ENCODE assay signal across 9 mouse cellular contexts in the genomic region with DNA sequence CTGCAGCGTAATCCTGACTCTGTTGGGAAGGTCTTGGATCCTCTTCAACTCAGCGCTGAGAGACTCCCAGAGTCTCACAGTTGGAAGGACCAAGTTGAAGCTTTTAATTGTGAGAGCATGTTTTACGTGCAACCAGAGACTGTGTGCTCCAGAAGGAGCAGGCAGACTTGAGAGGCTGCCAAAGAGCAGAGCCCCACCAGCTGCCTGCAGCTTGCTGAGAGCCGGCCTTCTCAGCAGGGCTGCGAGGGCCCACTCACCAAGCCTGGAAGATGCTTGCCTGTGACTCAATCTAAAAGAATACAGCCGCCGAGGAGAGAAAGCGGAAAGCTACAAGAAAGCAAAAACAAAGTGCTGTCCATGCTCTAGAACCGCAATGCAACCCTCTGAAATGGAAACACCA. TPM values are rescaled to one million over a fixed set of nuclear protein-coding genes. Genes with fewer than 3 reads are reported as not detected.
DNase-seq lines count a peak whose midpoint lies in the region; ATAC-seq and TF ChIP-seq lines count a peak whose summit lies in the region.
"Had no signal": no experiment of that assay in that cellular context is flagged by ENCODE, and none has a peak within 500 bp of the region (broad histone marks: within the 10 kb centered on the region; RNA-seq: fewer than 3 reads in every experiment).

No protein-coding gene starts in this region.

- intact Hi-C loops in left cerebral cortex, postnatal 25 days (cut with DNase I), result loop anchor here (2.0 to 5.0 kb wide), 3 partner anchors 54 to 461 kb away; no protein-coding TSS in a partner anchor

- WGBS in olfactory bulb, adult 2 months, result 16% methylated on average over 9 of the region's 9 CpGs

- TF ChIP-seq CTCF in olfactory bulb, adult 2 months (IDR thresholded peaks at IDR 0.05; ENCODE audit: insufficient read depth, low read depth, low read length), result no peak

- peaks cover 8% of the 10 kb centered on the region for H3K4me1 ChIP-seq in olfactory bulb, adult 2 months (ENCODE audit: control insufficient read depth, insufficient read depth, low read length)
- H3K4me1 ChIP-seq: megakaryocyte, embryonic 14.5 days had no signal

- H3K27ac ChIP-seq in olfactory bulb, adult 2 months (ENCODE audit: insufficient read depth, low read depth, low read length), result peak overlapping the region; percentile 70

- peak; percentile 12 for DNase-seq in adrenal gland, postnatal 25 days
- DNase-seq in cerebellum, adult 9-10 months, result peak; percentile 3
- peak; percentile 82 to 91 for DNase-seq in heart, adult 18-20 months
- DNase-seq in kidney, adult 8-10 months, result peak; percentile 14 to 24
- DNase-seq in left cerebral cortex, postnatal 25 days (ENCODE audit: low spot score in 2 of 2), result peak; percentile 68 to 95
- no peak for DNase-seq in c-Kit-positive CD71-positive TER-119-positive erythroid progenitor cells, embryonic 14.5 days (ENCODE audit: low spot score)

- no peak overlapping the region for H3K4me3 ChIP-seq in olfactory bulb, adult 2 months (ENCODE audit: insufficient read depth, low read depth, low read length)
- H3K4me3 ChIP-seq: megakaryocyte, embryonic 14.5 days had no signal

- no peak for ATAC-seq in megakaryocyte-erythroid progenitor cell, adult 5-6 weeks (replicated peaks; ENCODE audit: low FRiP score, low TSS enrichment, poor library complexity, severe bottlenecking)

- no peak for TF ChIP-seq POLR2A in olfactory bulb, adult 2 months (IDR thresholded peaks at IDR 0.05; ENCODE audit: insufficient read depth, low read depth, low read length)

RNA-seq across cellular contexts. Expression of gene Lama4, which starts 57.0 kb away (rescaled TPM):
- total RNA-seq in adrenal gland, postnatal 25 days (2021), result 61.8 and 86.5 TPM in 2 replicates
- 10 to 100 TPM; 47.2 to 52.0 TPM for total RNA-seq in heart, adult 18-20 months (2021)
- 10 to 100 TPM; 10.4 to 11.7 TPM for total RNA-seq in left cerebral cortex, postnatal 25 days (2021)
- not detected in 2 replicates for polyA plus RNA-seq in olfactory bulb, adult 2 months (2012; ENCODE audit: insufficient read depth, insufficient read length, low replicate concordance, missing spikeins)
- total RNA-seq in megakaryocyte-erythroid progenitor cell, adult 5-6 weeks (2014; fragmentation: Nextera tagmentation), result not detected in 2 replicates
- not detected in 2 replicates for total RNA-seq in megakaryocyte-erythroid progenitor cell, adult 5-6 weeks (2017)

Comparison
In these comparisons a context has a peak if more than half of its experiments do, and no peak if none do; other contexts are left out.
1. RNA of gene Lama4, which starts 57.0 kb away (total RNA-seq): 61.8 to 86.5 TPM in adrenal gland, postnatal 25 days, 47.2 to 52.0 TPM in heart, adult 18-20 months and 10.4 to 11.7 TPM in left cerebral cortex, postnatal 25 days; not detected in megakaryocyte-erythroid progenitor cell, adult 5-6 weeks; every median in the first group is over 10 times any median in the second.